Mouse (Mus musculus): ENCODE measurements around the gene Mpzl2. TPM values are rescaled to one million over a fixed set of nuclear protein-coding genes. Genes with fewer than 3 reads are reported as not detected.

Mpzl2 gene
- polyA plus RNA-seq, 1 experiment = 0.65 TPM

- no peaks in the 10 kb centered on the region for H3K36me3 ChIP-seq (ENCODE audit: control insufficient read depth, insufficient read depth, low read length)
- no peaks in the 10 kb centered on the region for H3K27me3 ChIP-seq (ENCODE audit: control insufficient read depth, insufficient read depth, low read length)
- TF ChIP-seq POLR2A (IDR thresholded peaks at IDR 0.05; ENCODE audit: control insufficient read depth, low read depth, low read length) (no peak), CTCF (IDR thresholded peaks at IDR 0.05; ENCODE audit: control insufficient read depth, insufficient read depth, insufficient replicate concordance, low read depth, low read length) (0 out of 2 replicates have a peak, but pooled peaks have one; percentile 7)
- H3K4me1 ChIP-seq (ENCODE audit: control insufficient read depth, insufficient read depth, low read length) = peaks cover 3% of the 10 kb centered on the region; the same call in 1 of the 2 replicates
- H3K4me3 ChIP-seq (ENCODE audit: control insufficient read depth, low read depth, low read length) = no peak overlapping the region
- H3K27ac ChIP-seq (ENCODE audit: control insufficient read depth, insufficient read depth, low read depth, low read length) = no peak overlapping the region
Measured at GRCm38 (mm10) chr9:44999776-45000175, 39.8 kb upstream of the Mpzl2 start.

- H3K27me3 ChIP-seq (ENCODE audit: control insufficient read depth, insufficient read depth, low read length) = no peaks in the 10 kb centered on the region
- H3K4me3 ChIP-seq (ENCODE audit: control insufficient read depth, low read depth, low read length) = no peak overlapping the region
- no peak overlapping the region for H3K27ac ChIP-seq (ENCODE audit: control insufficient read depth, insufficient read depth, low read depth, low read length)
- peaks cover 3% of the 10 kb centered on the region; the same call in 1 of the 2 replicates for H3K4me1 ChIP-seq (ENCODE audit: control insufficient read depth, insufficient read depth, low read length)
- H3K36me3 ChIP-seq (ENCODE audit: control insufficient read depth, insufficient read depth, low read length) = no peaks in the 10 kb centered on the region
- TF ChIP-seq CTCF (IDR thresholded peaks at IDR 0.05; ENCODE audit: control insufficient read depth, insufficient read depth, insufficient replicate concordance, low read depth, low read length) (no peak), POLR2A (IDR thresholded peaks at IDR 0.05; ENCODE audit: control insufficient read depth, low read depth, low read length) (no peak)
Measured at GRCm38 (mm10) chr9:45000249-45000648, 39.4 kb upstream of the Mpzl2 start.

- Histone ChIP-seq H3K27me3 (ENCODE audit: control insufficient read depth, insufficient read depth, low read length) (no peaks in the 10 kb centered on the region), H3K27ac (ENCODE audit: control insufficient read depth, insufficient read depth, low read depth, low read length) (no peak overlapping the region), H3K4me3 (ENCODE audit: control insufficient read depth, low read depth, low read length) (no peak overlapping the region), H3K4me1 (ENCODE audit: control insufficient read depth, insufficient read depth, low read length) (no peaks in the 10 kb centered on the region; the same call in 1 of the 2 replicates), H3K36me3 (ENCODE audit: control insufficient read depth, insufficient read depth, low read length) (no peaks in the 10 kb centered on the region)
- no peak for TF ChIP-seq CTCF (IDR thresholded peaks at IDR 0.05; ENCODE audit: control insufficient read depth, insufficient read depth, insufficient replicate concordance, low read depth, low read length)
Measured at GRCm38 (mm10) chr9:45007404-45007803, 32.2 kb upstream of the Mpzl2 start.

GRCm38 (mm10) chr9:45008342-45008741 lies 31.3 kb upstream of the Mpzl2 start:
- no peaks in the 10 kb centered on the region for H3K27me3 ChIP-seq (ENCODE audit: control insufficient read depth, insufficient read depth, low read length)
- H3K36me3 ChIP-seq (ENCODE audit: control insufficient read depth, insufficient read depth, low read length) = no peaks in the 10 kb centered on the region
- TF ChIP-seq CTCF (IDR thresholded peaks at IDR 0.05; ENCODE audit: control insufficient read depth, insufficient read depth, insufficient replicate concordance, low read depth, low read length) (no peak), POLR2A (IDR thresholded peaks at IDR 0.05; ENCODE audit: control insufficient read depth, low read depth, low read length) (no peak)
- H3K4me3 ChIP-seq (ENCODE audit: control insufficient read depth, low read depth, low read length) = no peak overlapping the region
- no peak overlapping the region for H3K27ac ChIP-seq (ENCODE audit: control insufficient read depth, insufficient read depth, low read depth, low read length)
- H3K4me1 ChIP-seq (ENCODE audit: control insufficient read depth, insufficient read depth, low read length) = no peaks in the 10 kb centered on the region; the same call in 1 of the 2 replicates

- no peaks in the 10 kb centered on the region for H3K27me3 ChIP-seq (ENCODE audit: control insufficient read depth, insufficient read depth, low read length)
- TF ChIP-seq CTCF (IDR thresholded peaks at IDR 0.05; ENCODE audit: control insufficient read depth, insufficient read depth, insufficient replicate concordance, low read depth, low read length) (no peak), POLR2A (IDR thresholded peaks at IDR 0.05; ENCODE audit: control insufficient read depth, low read depth, low read length) (no peak)
- H3K4me3 ChIP-seq (ENCODE audit: control insufficient read depth, low read depth, low read length) = peak within 1 kb of the TSS; percentile 54
- no peak within 1 kb of the TSS for H3K27ac ChIP-seq (ENCODE audit: control insufficient read depth, insufficient read depth, low read depth, low read length)
- H3K4me1 ChIP-seq (ENCODE audit: control insufficient read depth, insufficient read depth, low read length) = no peaks in the 10 kb centered on the region; the same call in 1 of the 2 replicates
- H3K36me3 ChIP-seq (ENCODE audit: control insufficient read depth, insufficient read depth, low read length) = no peaks in the 10 kb centered on the region
Measured at GRCm38 (mm10) chr9:45009180-45010078, 30.2 kb upstream of the Mpzl2 start, which contains the start of gene Cd3e. Gene Cd3e, minus strand, starts transcription at chr9:45009627.

GRCm38 (mm10) chr9:45010461-45010860 lies 29.1 kb upstream of the Mpzl2 start:
- H3K4me3 ChIP-seq (ENCODE audit: control insufficient read depth, low read depth, low read length) = no peak overlapping the region
- no peaks in the 10 kb centered on the region for H3K36me3 ChIP-seq (ENCODE audit: control insufficient read depth, insufficient read depth, low read length)
- H3K4me1 ChIP-seq (ENCODE audit: control insufficient read depth, insufficient read depth, low read length) = no peaks in the 10 kb centered on the region; the same call in 1 of the 2 replicates
- H3K27me3 ChIP-seq (ENCODE audit: control insufficient read depth, insufficient read depth, low read length) = no peaks in the 10 kb centered on the region
- no peak for TF ChIP-seq POLR2A (IDR thresholded peaks at IDR 0.05; ENCODE audit: control insufficient read depth, low read depth, low read length)
- no peak for TF ChIP-seq CTCF (IDR thresholded peaks at IDR 0.05; ENCODE audit: control insufficient read depth, insufficient read depth, insufficient replicate concordance, low read depth, low read length)
- no peak overlapping the region for H3K27ac ChIP-seq (ENCODE audit: control insufficient read depth, insufficient read depth, low read depth, low read length)

- Histone ChIP-seq H3K27me3 (ENCODE audit: control insufficient read depth, insufficient read depth, low read length) (no peaks in the 10 kb centered on the region), H3K27ac (ENCODE audit: control insufficient read depth, insufficient read depth, low read depth, low read length) (no peak overlapping the region), H3K36me3 (ENCODE audit: control insufficient read depth, insufficient read depth, low read length) (no peaks in the 10 kb centered on the region), H3K4me1 (ENCODE audit: control insufficient read depth, insufficient read depth, low read length) (no peaks in the 10 kb centered on the region; the same call in 1 of the 2 replicates), H3K4me3 (ENCODE audit: control insufficient read depth, low read depth, low read length) (no peak overlapping the region)
- TF ChIP-seq CTCF (IDR thresholded peaks at IDR 0.05; ENCODE audit: control insufficient read depth, insufficient read depth, insufficient replicate concordance, low read depth, low read length) (no peak), POLR2A (IDR thresholded peaks at IDR 0.05; ENCODE audit: control insufficient read depth, low read depth, low read length) (no peak)
Measured at GRCm38 (mm10) chr9:45011291-45011690, 28.3 kb upstream of the Mpzl2 start.
